Mouse (Mus musculus) mouse embryonic stem cell (cell line): ENCODE measurements around the gene Meis2.

Experiments used
- in situ Hi-C, 2 experiments: fragments of 300-500 bp; cut with MboI; formaldehyde crosslinking; loops; 1 replicate in 1 of 2; 3 replicates in 1 of 2; pipeline ENCODE4 v1.14.3; 2019 to 2020; ENCODE audit warnings: low sequenced_read_pairs in 2 of 2, low pct_unique_long_range_greater_than_20kb in 1 of 2, mixed read lengths in 1 of 2; ENCODE audit not compliant: unreplicated experiment in 1 of 2

Gene Meis2

GRCm38 (mm10) chr2:116065570-116066005 is at the start of gene Meis2:
TSS of gene Meis2 (minus strand) at chr2:116065839.
- in situ Hi-C loops, result loop anchor here (10.0 to 25.0 kb wide), 3 partner anchors 81 to 489 kb away; partner anchors contain the start of gene BC052040 (in 1 of the 2)

- in situ Hi-C loops, result loop anchor here (10.0 to 25.0 kb wide), 2 partner anchors 251 to 994 kb away; no protein-coding TSS in a partner anchor
Observed at GRCm38 (mm10) chr2:116106194-116106593, 40.6 kb upstream of the Meis2 start.

- in situ Hi-C loops, result loop anchor here (10.0 to 25.0 kb wide), 2 partner anchors 250 to 993 kb away; no protein-coding TSS in a partner anchor
Observed at GRCm38 (mm10) chr2:116105179-116105578, 39.5 kb upstream of the Meis2 start.

GRCm38 (mm10) chr2:116103411-116103996 is 37.9 kb upstream of the Meis2 start:
- in situ Hi-C loops, result loop anchor here (10.0 to 25.0 kb wide), 2 partner anchors 249 to 991 kb away; no protein-coding TSS in a partner anchor

GRCm38 (mm10) chr2:116101221-116101620 is 35.6 kb upstream of the Meis2 start:
- in situ Hi-C loops, result loop anchor here (10.0 to 25.0 kb wide), 2 partner anchors 246 to 989 kb away; no protein-coding TSS in a partner anchor

GRCm38 (mm10) chr2:116080961-116081360 is 15.3 kb upstream of the Meis2 start:
- in situ Hi-C loops, result no loop called here

- in situ Hi-C loops, result no loop called here
Observed at GRCm38 (mm10) chr2:116078841-116079240, 13.2 kb upstream of the Meis2 start.

GRCm38 (mm10) chr2:116077716-116078115 is 12.1 kb upstream of the Meis2 start:
- in situ Hi-C loops, result no loop called here

- in situ Hi-C loops, result no loop called here
Observed at GRCm38 (mm10) chr2:116076752-116077480, 11.3 kb upstream of the Meis2 start.

- in situ Hi-C loops, result no loop called here
Observed at GRCm38 (mm10) chr2:116075902-116076301, 10.3 kb upstream of the Meis2 start.

GRCm38 (mm10) chr2:116075477-116075876 is 9.8 kb upstream of the Meis2 start:
- in situ Hi-C loops, result no loop called here

- in situ Hi-C loops, result loop anchor here (5.0 to 25.0 kb wide), 2 partner anchors 218 to 488 kb away; partner anchors contain the start of gene BC052040 (in 1 of the 2)
Observed at GRCm38 (mm10) chr2:116074726-116075440, 9.2 kb upstream of the Meis2 start.

- in situ Hi-C loops, result loop anchor here (5.0 to 25.0 kb wide), 2 partner anchors 217 to 487 kb away; partner anchors contain the start of gene BC052040 (in 1 of the 2)
Observed at GRCm38 (mm10) chr2:116074061-116074460, 8.4 kb upstream of the Meis2 start.

- in situ Hi-C loops, result loop anchor here (5.0 to 25.0 kb wide), 2 partner anchors 216 to 486 kb away; partner anchors contain the start of gene BC052040 (in 1 of the 2)
Observed at GRCm38 (mm10) chr2:116073311-116073904, 7.8 kb upstream of the Meis2 start.

GRCm38 (mm10) chr2:116072706-116073105 is 7.1 kb upstream of the Meis2 start:
- in situ Hi-C loops, result loop anchor here (5.0 to 25.0 kb wide), 2 partner anchors 215 to 485 kb away; partner anchors contain the start of gene BC052040 (in 1 of the 2)

- in situ Hi-C loops, result loop anchor here (5.0 to 25.0 kb wide), 2 partner anchors 215 to 485 kb away; partner anchors contain the start of gene BC052040 (in 1 of the 2)
Observed at GRCm38 (mm10) chr2:116072321-116072640, 6.6 kb upstream of the Meis2 start.

- in situ Hi-C loops, result loop anchor here (5.0 to 25.0 kb wide), 2 partner anchors 214 to 484 kb away; partner anchors contain the start of gene BC052040 (in 1 of the 2)
Observed at GRCm38 (mm10) chr2:116071571-116072320, 6.1 kb upstream of the Meis2 start.
